Mouse (Mus musculus) telencephalon, adult 2 months (tissue): ENCODE measurements at regions not wholly inside any gene's neighbourhood (a gene's known extent, or its start where the extent isn't known, plus 50 kb on each side); places are given as distances from the start of the nearest gene placed in this dataset.

Source experiments
- DNase-seq: peaks from one replicate; pipeline ENCODE4 v3.0.0-alpha.2; 2011; ENCODE audit warnings: low read depth, low spot score

- no peak for DNase-seq
These were observed 340.2 kb upstream of the Slc24a2 start for GRCm38 (mm10) chr4:87570470-87570891.

- no peak for DNase-seq
These were observed 336.3 kb upstream of the Slc24a2 start for GRCm38 (mm10) chr4:87566616-87567015.

GRCm38 (mm10) chr4:87554912-87555311 lies 324.6 kb upstream of the Slc24a2 start:
- no peak for DNase-seq
